Mouse (Mus musculus) kidney, embryonic 15.5 days (tissue): Measurements from ENCODE around the gene Rasgrp2. TPM values are rescaled to one million over a fixed set of nuclear protein-coding genes. Genes with fewer than 3 reads are reported as not detected.
A peak's percentile ranks its signal among the peaks of the same experiment; 100 is the strongest.

Experiments used
- ATAC-seq: fragments of 200-750 bp; cut with Nextera tagmentation; replicated peaks from 2 replicates; pipeline ENCODE4 v1.8.0; 2017; ENCODE audit warnings: moderate TSS enrichment; ENCODE audit not compliant: low FRiP score
- H3K27ac ChIP-seq: fragments of 300-500 bp; sonication (generic); 2 replicates; pipeline ENCODE4 v1.5.1; 2015; ENCODE audit warnings: mild to moderate bottlenecking, inconsistent platforms
- H3K27me3 ChIP-seq: fragments of 300-500 bp; sonication (generic); 2 replicates; pipeline ENCODE4 v1.6.1; 2015; ENCODE audit warnings: inconsistent platforms
- H3K36me3 ChIP-seq: fragments of 300-500 bp; sonication (generic); 2 replicates; pipeline ENCODE4 v1.6.1; 2015; ENCODE audit warnings: inconsistent platforms
- H3K4me1 ChIP-seq: fragments of 300-500 bp; sonication (generic); 2 replicates; pipeline ENCODE4 v1.6.1; 2015; ENCODE audit warnings: inconsistent platforms
- H3K4me2 ChIP-seq: fragments of 300-500 bp; sonication (generic); 2 replicates; pipeline ENCODE4 v1.6.1; 2015; ENCODE audit warnings: moderate library complexity, mild to moderate bottlenecking, inconsistent platforms
- H3K4me3 ChIP-seq: fragments of 300-500 bp; sonication (generic); replicated peaks from 2 replicates; pipeline ENCODE4 v1.5.1; 2015; ENCODE audit warnings: mild to moderate bottlenecking, inconsistent platforms
- H3K9ac ChIP-seq: fragments of 300-500 bp; sonication (generic); 2 replicates; pipeline ENCODE4 v1.6.1; 2015; ENCODE audit warnings: mild to moderate bottlenecking, inconsistent platforms
- H3K9me3 ChIP-seq: fragments of 300-500 bp; sonication (generic); replicated peaks from 2 replicates; pipeline ENCODE4 v1.6.1; 2016; ENCODE audit warnings: inconsistent platforms
- WGBS: fragments of 180-500 bp; shearing (Covaris S2); methylation state at CpG from one replicate; pipeline ENCODE4 v1.1.7; 2015; ENCODE audit warnings: mixed read lengths; 5-methylcytosine and 5-hydroxymethylcytosine counted together
- polyA plus RNA-seq: library from polyadenylated mRNA; unstranded; fragments of >200 nt; fragmentation: Nextera tagmentation; extraction: Ambion mirVana; gene quantifications from 2 replicates; pipeline ENCODE4 v1.2.1, GENCODE M21; 2015

The Rasgrp2 gene
- polyA plus RNA-seq, 1 experiment from 2014 or later = 97.6 TPM

DNA sequence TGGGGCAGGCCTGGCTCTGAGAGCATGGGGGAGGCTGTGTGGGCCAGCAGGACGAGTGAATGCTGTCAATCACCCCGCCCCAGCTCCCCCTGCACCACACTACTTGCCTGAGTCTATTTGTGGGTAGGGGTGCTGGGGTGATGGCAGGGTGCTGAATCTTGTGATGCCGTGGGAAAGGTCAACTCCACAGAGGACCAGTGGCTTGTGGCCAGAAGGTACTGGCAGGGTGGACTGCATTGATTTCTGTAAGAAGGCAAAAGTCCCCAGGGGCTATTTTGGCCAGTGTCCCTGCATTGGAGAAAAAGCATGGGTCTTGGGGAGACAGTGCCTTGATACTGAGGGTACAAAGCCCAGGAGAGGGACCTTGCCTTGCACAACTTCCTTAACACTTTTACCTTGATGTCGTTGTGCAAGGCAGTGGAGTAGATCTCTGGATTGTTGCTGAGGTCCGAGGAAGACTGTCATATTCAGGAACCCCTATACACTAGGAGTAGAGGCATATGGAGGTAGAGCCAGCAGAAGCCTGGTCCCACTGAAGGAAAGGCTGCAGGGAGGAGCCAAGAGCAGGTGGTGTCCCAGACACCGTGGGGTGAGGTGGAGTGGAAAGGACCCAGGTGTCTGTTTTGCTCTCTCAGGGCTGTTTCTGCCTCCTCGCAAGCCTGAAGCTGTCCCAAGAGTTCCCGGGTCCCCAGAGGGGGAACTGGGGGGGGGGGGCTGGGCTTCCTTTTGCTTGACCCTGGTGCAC, 25.2 kb downstream of the Rasgrp2 start:
- Histone ChIP-seq H3K9me3 (no peaks in the 10 kb centered on the region), H3K36me3 (no peaks in the 10 kb centered on the region), H3K4me2 (no peak overlapping the region), H3K27ac (no peak overlapping the region), H3K9ac (no peak overlapping the region), H3K4me3 (no peak overlapping the region), H3K4me1 (peaks cover 27% of the 10 kb centered on the region), H3K27me3 (peaks cover 97% of the 10 kb centered on the region)
- 65% methylated on average over 8 of the region's 8 CpGs for WGBS
- ATAC-seq = no peak

DNA sequence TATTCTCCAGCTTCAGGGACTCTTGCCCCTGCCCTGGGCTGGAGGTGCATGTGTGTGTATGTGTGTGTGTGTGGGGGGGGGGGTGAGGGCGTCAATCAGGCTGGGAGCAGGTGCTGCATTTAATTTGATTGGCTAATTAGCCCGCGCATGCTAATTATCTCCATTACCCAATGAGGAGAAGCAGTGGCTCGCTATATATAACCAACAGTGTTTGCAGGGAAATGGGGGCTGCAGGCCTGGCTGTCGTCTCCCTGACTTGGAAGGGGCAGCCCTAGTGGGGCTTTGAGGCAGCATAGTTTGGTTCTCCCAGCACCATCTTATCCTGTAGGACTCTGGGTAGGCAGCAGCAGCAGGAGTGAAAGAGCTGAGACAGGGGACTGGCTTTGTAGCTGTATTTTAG, 26.5 kb downstream of the Rasgrp2 start:
- H3K27ac ChIP-seq = no peak overlapping the region
- no peak for ATAC-seq
- 45% methylated on average over 5 of the region's 5 CpGs for WGBS
- H3K27me3 ChIP-seq = peaks cover 97% of the 10 kb centered on the region
- no peak overlapping the region for H3K4me2 ChIP-seq
- no peak overlapping the region for H3K9ac ChIP-seq
- H3K4me1 ChIP-seq = peaks cover 28% of the 10 kb centered on the region
- H3K9me3 ChIP-seq = no peaks in the 10 kb centered on the region
- no peak overlapping the region for H3K4me3 ChIP-seq
- no peaks in the 10 kb centered on the region for H3K36me3 ChIP-seq

DNA sequence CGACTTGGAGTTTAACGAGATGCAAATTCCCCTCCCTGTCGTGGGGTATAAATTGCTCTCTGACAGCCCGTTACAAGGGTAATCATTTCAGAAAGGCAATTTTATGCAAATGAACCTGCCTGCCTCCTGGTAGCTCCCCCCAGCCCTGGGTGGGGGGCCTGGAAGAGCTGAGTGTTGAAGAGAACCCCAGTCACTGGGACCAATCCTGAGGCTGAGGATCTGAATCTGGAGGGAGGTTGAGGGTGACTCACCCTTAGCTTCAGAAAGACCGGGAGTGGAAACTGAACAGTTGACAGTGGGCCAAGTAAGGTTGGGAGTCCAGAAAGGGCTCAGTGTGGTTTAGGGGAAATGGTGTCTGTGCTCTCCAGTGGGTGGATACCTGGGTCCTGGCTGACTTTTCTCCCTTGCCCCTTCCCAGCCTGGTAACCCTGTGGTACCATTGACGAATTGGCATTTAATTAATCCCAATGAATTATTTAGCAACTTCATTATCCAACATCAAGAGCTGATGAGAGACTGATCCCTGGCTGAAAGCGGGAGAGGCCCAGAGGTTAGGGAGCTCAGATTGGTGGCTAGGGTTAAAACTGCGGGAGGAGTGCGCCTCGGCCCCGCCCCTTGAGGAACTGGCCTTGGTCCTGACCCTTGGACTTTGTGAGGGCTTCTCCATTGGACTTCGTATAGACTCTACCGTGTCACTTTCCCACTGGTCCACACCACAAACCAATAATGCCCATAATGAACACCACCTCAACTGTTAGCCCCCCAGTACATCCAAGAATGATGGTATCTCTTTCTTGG, 27.8 kb downstream of the Rasgrp2 start:
- no peak overlapping the region for H3K4me2 ChIP-seq

DNA sequence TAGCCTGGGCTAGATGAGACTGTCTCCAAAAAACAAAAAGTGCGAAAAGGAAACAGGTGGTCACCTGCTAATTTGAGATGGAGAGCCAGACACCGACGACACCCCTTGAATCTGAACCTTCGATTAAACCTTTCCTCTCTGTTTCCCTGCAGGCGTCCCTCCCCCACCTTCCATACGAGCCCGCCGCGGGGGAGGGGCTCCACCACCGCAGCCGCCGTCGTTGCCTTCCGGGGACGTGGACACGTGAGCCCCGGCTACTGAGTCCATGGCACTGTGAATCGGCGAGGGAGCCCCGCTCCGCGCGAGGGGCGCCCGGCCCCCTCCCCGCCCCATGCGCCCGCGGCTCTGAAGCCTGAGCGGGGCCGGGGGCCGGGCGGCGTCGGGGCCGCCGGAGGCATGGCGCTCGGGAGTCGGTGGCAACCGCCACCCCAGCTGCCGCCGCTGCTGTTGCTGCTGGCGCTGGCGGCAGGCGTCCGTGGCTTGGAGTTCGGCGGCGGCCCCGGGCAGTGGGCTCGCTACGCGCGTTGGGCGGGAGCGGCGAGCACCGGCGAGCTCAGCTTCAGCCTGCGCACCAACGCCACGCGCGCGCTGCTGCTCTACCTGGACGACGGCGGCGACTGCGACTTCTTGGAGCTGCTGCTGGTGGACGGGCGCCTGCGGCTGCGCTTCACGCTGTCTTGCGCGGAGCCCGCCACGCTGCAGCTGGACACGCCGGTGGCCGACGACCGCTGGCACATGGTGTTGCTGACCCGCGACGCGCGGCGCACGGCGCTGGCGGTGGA, 28.7 kb downstream of the Rasgrp2 start:
- Histone ChIP-seq H3K4me1 (peaks cover 26% of the 10 kb centered on the region), H3K4me3 (peak overlapping the region; percentile 41), H3K9me3 (no peaks in the 10 kb centered on the region), H3K36me3 (no peaks in the 10 kb centered on the region), H3K27ac (no peak overlapping the region), H3K9ac (no peak overlapping the region), H3K4me2 (peak overlapping the region; percentile 69), H3K27me3 (peaks cover 93% of the 10 kb centered on the region)
- under 1% methylated on average over 94 of the region's 94 CpGs for WGBS
- 0 out of 2 replicates have a peak, but pooled peaks have one; percentile 6 for ATAC-seq

More for the DNA sequence above, 27.8 kb downstream of the Rasgrp2 start:
- 15% methylated on average over 13 of the region's 13 CpGs for WGBS
- ATAC-seq = no peak
- peaks cover 94% of the 10 kb centered on the region for H3K27me3 ChIP-seq
- no peak overlapping the region for H3K9ac ChIP-seq
- no peak overlapping the region for H3K27ac ChIP-seq
- no peaks in the 10 kb centered on the region for H3K36me3 ChIP-seq
- no peak overlapping the region for H3K4me3 ChIP-seq
- no peaks in the 10 kb centered on the region for H3K9me3 ChIP-seq
- H3K4me1 ChIP-seq = peaks cover 28% of the 10 kb centered on the region

DNA sequence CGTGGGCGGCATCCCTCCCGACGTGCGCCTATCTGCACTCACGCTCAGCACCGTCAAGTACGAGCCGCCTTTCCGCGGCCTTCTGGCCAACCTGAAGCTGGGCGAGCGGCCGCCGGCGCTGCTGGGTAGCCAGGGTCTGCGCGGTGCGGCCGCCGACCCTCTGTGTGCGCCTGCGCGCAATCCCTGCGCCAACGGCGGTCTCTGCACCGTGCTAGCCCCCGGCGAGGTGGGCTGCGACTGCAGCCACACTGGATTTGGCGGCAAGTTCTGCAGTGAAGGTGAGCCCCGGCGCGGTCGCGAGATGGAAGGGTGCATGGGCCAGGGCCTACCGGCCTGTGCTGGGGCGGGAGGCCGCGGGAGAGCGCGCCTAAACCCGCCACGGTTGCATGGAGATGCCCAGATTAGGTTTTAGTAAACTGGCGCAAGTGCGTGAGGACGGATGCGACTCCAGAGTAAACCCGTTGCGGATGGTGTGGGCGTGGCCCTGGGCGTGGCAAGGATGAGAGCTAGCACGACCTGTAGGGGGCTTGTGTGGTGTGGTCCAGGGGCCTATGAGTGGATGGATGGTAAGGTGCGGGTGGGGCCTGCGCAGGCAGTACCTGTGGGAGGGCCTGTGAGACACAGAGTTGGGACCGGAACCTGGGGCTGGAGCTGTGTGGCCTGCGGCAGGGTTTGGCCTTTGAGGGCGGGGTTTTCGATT, 29.5 kb downstream of the Rasgrp2 start:
- no peak overlapping the region for H3K9ac ChIP-seq
- H3K9me3 ChIP-seq = no peaks in the 10 kb centered on the region
- under 1% methylated on average over 60 of the region's 60 CpGs for WGBS
- peak overlapping the region; percentile 41 for H3K4me3 ChIP-seq
- peak overlapping the region; percentile 69 for H3K4me2 ChIP-seq
- H3K4me1 ChIP-seq = peaks cover 26% of the 10 kb centered on the region
- ATAC-seq = peak; percentile 55; the same call in 1 of the 2 replicates
- H3K27ac ChIP-seq = no peak overlapping the region
- no peaks in the 10 kb centered on the region for H3K36me3 ChIP-seq
- peaks cover 89% of the 10 kb centered on the region for H3K27me3 ChIP-seq

DNA sequence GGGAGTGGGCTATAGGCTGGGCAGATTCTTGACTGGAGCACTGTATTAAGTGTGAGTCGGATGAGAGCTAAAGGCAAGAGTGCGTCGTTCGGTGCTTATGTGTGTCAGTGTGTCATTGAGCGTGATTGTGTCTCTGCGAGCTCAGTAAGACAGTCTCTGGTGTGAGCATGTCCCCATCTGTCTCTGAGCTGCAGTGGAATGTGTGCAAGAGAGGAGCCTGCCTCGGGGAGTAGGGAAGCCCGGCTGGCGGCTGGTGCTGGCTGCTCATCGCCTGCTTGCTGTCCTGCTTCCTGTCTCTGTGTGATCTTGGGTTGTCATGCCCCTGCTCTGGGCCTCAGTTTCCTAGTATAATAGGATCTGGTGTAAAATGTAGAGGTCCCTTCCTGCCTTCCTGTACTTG, 43.9 kb downstream of the Rasgrp2 start:
- WGBS = 77% methylated on average over 10 of the region's 10 CpGs
- Histone ChIP-seq H3K36me3 (no peaks in the 10 kb centered on the region), H3K9me3 (no peaks in the 10 kb centered on the region), H3K4me3 (no peak overlapping the region), H3K4me1 (peaks cover 23% of the 10 kb centered on the region), H3K4me2 (no peak overlapping the region), H3K27me3 (0 out of 2 replicates have a peak, but pooled peaks cover 6% of the 10 kb centered on the region), H3K9ac (no peak overlapping the region), H3K27ac (no peak overlapping the region)
- ATAC-seq = no peak

DNA sequence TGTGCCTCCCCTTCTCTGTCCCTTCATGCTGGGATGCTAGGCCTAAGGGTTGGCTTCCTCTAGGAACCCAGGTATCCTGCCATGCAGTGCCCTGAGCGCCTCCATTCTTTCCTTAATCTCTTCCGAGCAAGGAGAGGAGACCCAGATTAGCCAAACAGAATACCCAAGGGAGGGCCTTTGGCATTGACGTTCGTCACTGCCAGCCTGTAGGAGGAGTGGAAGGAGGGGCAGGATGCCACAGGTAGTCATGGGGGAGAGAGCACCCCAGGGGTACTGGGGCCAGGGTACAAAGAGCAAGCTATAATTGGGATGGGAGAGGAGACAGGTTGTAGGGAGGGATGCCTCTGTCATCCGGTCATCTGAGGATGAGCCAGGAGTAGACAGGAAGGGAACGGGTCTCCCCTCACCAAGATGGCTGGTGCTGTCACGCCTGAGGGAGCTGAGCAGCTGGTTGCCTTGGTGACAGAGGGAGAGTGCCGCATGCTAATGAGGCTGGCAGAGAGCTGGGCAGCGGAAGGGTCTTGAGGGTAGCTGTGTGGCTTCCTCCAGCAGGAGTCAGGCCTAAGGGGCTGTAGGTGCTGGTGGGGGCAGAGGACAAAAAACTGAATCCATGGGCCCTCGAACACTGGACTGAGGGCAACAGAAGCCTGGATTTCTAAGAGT, 46.8 kb downstream of the Rasgrp2 start:
- Histone ChIP-seq H3K4me1 (peaks cover 35% of the 10 kb centered on the region), H3K9me3 (no peaks in the 10 kb centered on the region), H3K27me3 (0 out of 2 replicates have a peak, but pooled peaks cover 6% of the 10 kb centered on the region), H3K36me3 (no peaks in the 10 kb centered on the region), H3K4me3 (no peak overlapping the region), H3K27ac (peak overlapping the region; percentile 62), H3K4me2 (peak overlapping the region; percentile 36), H3K9ac (0 out of 2 replicates have a peak overlapping the region, but pooled peaks have one; percentile 10)
- ATAC-seq = peak; percentile 83
- 31% methylated on average over 10 of the region's 10 CpGs for WGBS

DNA sequence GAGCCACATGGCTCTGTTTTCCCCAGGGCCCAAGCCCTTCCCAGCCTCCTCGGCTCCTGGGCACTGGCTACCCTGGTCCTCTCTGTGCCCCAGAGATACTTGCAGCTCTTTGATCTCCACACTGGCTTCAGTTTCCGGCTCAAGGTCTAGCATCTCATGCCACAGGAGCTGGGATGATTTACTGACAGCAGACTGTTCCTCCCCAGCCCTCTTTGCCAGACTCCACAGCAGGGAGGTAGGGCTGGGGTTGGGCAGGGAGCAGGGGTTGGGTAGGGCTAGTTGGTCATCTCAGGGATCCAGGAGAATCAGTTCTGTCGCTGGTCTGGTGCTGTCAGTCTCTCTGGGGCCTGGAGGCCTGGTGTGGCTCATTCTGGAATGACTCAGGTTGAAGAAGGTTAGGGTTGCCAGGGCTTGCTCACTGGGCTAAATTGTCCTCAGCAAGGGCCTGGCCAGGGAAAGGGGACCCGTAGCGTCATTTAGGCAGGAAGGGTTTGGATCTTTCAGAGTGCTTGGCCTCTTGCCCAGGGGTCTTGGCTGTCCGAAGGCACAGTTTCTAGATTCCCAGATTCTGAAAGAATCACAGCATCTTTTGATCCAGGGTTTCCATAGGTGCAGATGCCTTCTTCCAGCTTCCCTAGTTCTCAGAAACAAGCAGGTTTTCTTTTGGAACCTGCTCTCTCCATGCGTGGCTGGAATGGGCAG, 47.7 kb downstream of the Rasgrp2 start:
- Histone ChIP-seq H3K9ac (no peak overlapping the region), H3K27ac (peak overlapping the region; percentile 62), H3K4me1 (peaks cover 36% of the 10 kb centered on the region), H3K36me3 (no peaks in the 10 kb centered on the region), H3K4me3 (no peak overlapping the region), H3K27me3 (0 out of 2 replicates have a peak, but pooled peaks cover 6% of the 10 kb centered on the region), H3K9me3 (no peaks in the 10 kb centered on the region), H3K4me2 (0 out of 2 replicates have a peak overlapping the region, but pooled peaks have one; percentile 36)
- ATAC-seq = peak; percentile 34; the same call in 1 of the 2 replicates
- WGBS = 44% methylated on average over 7 of the region's 7 CpGs

DNA sequence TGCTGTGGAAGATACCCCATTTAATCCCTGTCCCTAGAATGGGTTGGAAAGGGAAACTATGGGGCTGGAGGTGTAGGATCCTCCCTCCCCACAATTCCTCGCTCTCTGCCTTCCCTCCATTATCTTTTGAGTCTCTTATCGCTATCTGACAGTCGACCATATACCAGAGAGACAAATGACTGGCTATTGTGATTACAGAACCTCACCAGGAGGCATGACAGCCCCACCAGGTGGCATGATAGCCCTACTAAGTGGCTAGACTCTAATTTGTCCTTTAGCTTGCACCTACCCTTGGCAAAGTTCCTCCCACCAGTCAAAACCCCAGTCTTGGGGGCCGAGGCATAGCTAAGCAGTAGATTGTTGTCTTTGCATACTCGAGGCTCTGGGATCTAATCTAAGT, 49.6 kb downstream of the Rasgrp2 start:
- WGBS = 54% methylated on average over 5 of the region's 5 CpGs
- ATAC-seq = no peak
- Histone ChIP-seq H3K4me3 (0 out of 2 replicates have a peak overlapping the region, but pooled peaks have one; percentile 23), H3K27me3 (0 out of 2 replicates have a peak, but pooled peaks cover 6% of the 10 kb centered on the region), H3K27ac (no peak overlapping the region), H3K9me3 (no peaks in the 10 kb centered on the region), H3K36me3 (no peaks in the 10 kb centered on the region), H3K4me1 (peaks cover 41% of the 10 kb centered on the region), H3K9ac (0 out of 2 replicates have a peak overlapping the region, but pooled peaks have one; percentile 29), H3K4me2 (peak overlapping the region; percentile 54)

DNA sequence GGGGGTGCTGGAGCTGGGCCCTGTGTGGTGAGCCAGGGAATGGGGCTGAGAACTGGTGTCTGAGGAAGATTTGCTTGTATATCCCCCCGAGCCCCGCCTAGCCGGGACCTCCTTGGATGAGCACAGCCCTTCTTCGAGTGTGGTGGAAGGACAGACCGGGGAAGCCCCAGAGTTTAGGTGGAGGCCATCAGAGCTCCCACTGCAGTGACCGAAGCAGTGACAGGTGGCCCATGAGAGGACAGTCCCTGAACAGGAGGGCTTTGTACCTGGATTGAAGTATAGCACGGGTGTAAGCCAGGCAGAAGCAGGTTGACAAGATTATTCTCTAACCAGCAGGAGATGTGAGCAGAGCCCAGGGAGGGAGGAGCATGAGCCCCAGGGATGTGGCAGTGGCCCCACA, 50.7 kb downstream of the Rasgrp2 start:
- Histone ChIP-seq H3K27ac (no peak overlapping the region), H3K4me1 (peaks cover 41% of the 10 kb centered on the region), H3K36me3 (no peaks in the 10 kb centered on the region), H3K4me3 (no peak overlapping the region), H3K27me3 (0 out of 2 replicates have a peak, but pooled peaks cover 2% of the 10 kb centered on the region), H3K9ac (no peak overlapping the region), H3K4me2 (no peak overlapping the region), H3K9me3 (no peaks in the 10 kb centered on the region)
- WGBS = 75% methylated on average over 7 of the region's 7 CpGs
- ATAC-seq = no peak
